Mouse (Mus musculus): ENCODE data around the gene Ifnlr1. TPM values are rescaled to one million over a fixed set of nuclear protein-coding genes. Genes with fewer than 3 reads are reported as not detected.

The Ifnlr1 gene
- under 1 TPM in 1 of 2 experiments, not detected in 1; 0.73 TPM for total RNA-seq (2023)

DNA sequence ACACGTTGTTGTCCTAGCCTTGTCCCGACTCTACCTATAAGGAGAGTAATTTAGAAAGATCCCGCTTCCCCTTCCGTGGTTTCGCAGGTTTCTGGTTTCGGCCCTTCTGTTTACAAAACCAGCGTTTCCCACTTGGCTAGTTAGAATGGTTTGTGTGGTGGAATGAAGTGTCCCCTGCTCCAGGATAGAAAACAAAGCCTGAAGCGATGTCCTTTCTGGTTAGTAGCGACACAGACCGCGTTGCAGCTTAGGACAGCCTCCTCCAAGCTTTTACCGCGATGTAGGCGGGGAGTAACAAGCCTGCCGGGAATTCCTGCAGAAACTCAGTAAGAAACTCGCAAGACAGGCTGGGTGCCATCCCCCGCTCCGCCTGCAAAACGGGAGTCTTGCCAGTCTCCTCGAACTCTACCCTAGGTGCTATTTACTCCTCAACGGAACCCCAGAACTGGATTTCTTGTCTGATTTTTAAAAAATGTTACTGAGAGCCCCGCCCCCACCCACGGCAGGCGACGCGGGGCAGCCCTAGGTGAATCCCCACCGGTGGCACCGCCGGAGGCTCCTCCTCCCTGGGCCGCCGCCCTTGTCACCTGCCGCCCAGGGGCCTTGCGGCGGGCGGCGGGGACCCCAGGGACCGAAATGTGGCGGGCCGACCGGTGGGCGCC is at the start of gene Ifnlr1:
Gene Ifnlr1 (plus strand): TSS at position 382 of the 662 bp plus-strand sequence.

GRCm38 (mm10) chr4:135727817-135728216 is 41.7 kb downstream of the Ifnlr1 start, which contains the start of gene Il22ra1:
Gene Il22ra1, plus strand, starts transcription at chr4:135728172.

Other genes with a start within 250 kb of the Ifnlr1 start
- gene Stpg1, start 191.5 kb upstream of the Ifnlr1 start, total RNA-seq (2023) = not detected
- 10 to 100 TPM; 22.5 to 24.2 TPM for gene Nipal3, start 191.2 kb upstream of the Ifnlr1 start, total RNA-seq (2023)
- not detected for gene Grhl3, start 112.7 kb upstream of the Ifnlr1 start, total RNA-seq (2023)
- not detected for gene Il22ra1, start 41.9 kb downstream of the Ifnlr1 start, total RNA-seq (2023)
- under 1 TPM in 1 of 2 experiments, not detected in 1; 0.24 TPM for gene Myom3, start 73.4 kb downstream of the Ifnlr1 start, total RNA-seq (2023)
- gene Srsf10, start 169.5 kb downstream of the Ifnlr1 start, total RNA-seq (2023) = 100 to 1,000 TPM; 100 to 109 TPM
- 100 to 1,000 TPM; 137 to 150 TPM for gene Pnrc2, start 187.6 kb downstream of the Ifnlr1 start, total RNA-seq (2023)
- gene Cnr2, start 209.1 kb downstream of the Ifnlr1 start, total RNA-seq (2023) = 10 to 100 TPM; 16.9 to 20.3 TPM
- gene Fuca1, start 234.4 kb downstream of the Ifnlr1 start, total RNA-seq (2023) = 100 to 1,000 TPM; 186 to 202 TPM